Mouse (Mus musculus) CD4-positive naive resting alpha-beta T cell, adult 76 days (primary cell): Measurements from ENCODE around the gene Zfp81. TPM values are rescaled to one million over a fixed set of nuclear protein-coding genes. Genes with fewer than 3 reads are reported as not detected.

Experiments used
- total RNA-seq: library from RNA; stranded (reverse); gene quantifications from one replicate; pipeline ENCODE4 v1.2.4, GENCODE M21; 2023

Zfp81 gene
- 16.5 TPM for total RNA-seq

GRCm38 (mm10) chr17:33358411-33359384 is at the start of gene Zfp81:
Gene Zfp81 (minus strand): TSS chr17:33358878.

GRCm38 (mm10) chr17:33394182-33395034 is 35.7 kb upstream of the Zfp81 start, which contains the start of gene Zfp101:
Gene Zfp101 (minus strand): TSS chr17:33394641.

GRCm38 (mm10) chr17:33289039-33289875 is 69.4 kb downstream of the Zfp81 start, which contains the start of gene Zfp955b:
Gene Zfp955b (plus strand): TSS chr17:33289544.

Other genes starting within 250 kb of the Zfp81 start
- gene Morc2b, start 219.2 kb downstream of the Zfp81 start, total RNA-seq, result not detected
- not detected for gene Olfr55, start 190.4 kb downstream of the Zfp81 start, total RNA-seq
- gene Olfr239, start 167.6 kb downstream of the Zfp81 start, total RNA-seq, result not detected
- not detected for gene Olfr1564, start 137.2 kb downstream of the Zfp81 start, total RNA-seq
- gene Zfp955a, start 103.7 kb downstream of the Zfp81 start, total RNA-seq, result 8.2 TPM
- gene Olfr63, start 94.2 kb downstream of the Zfp81 start, total RNA-seq, result not detected
- gene Zfp955b, start 69.3 kb downstream of the Zfp81 start, total RNA-seq, result 6.1 TPM
- gene Zfp101, start 35.8 kb upstream of the Zfp81 start, total RNA-seq, result 9.6 TPM
- not detected for gene Actl9, start 74.0 kb upstream of the Zfp81 start, total RNA-seq
- gene Adamts10, start 165.3 kb upstream of the Zfp81 start, total RNA-seq, result 128 TPM
- 6.1 TPM for gene Myo1f, start 196.8 kb upstream of the Zfp81 start, total RNA-seq